Mouse (Mus musculus) thymus, adult 2 months (tissue): ENCODE measurements around the gene Myo18b.

Source experiments
- CTCF ChIP-seq: fragments of 200-500 bp; IDR thresholded peaks from 2 replicates; pipeline ENCODE4 v1.5.1; 2012; ENCODE audit warnings: mild to moderate bottlenecking, control low read depth, low read length, moderate library complexity, borderline replicate concordance; ENCODE audit not compliant: control insufficient read depth, poor library complexity, insufficient read depth; ENCODE audit errors: extremely low read depth
- POLR2A ChIP-seq: fragments of 200-500 bp; IDR thresholded peaks from 2 replicates; pipeline ENCODE4 v1.6.1; 2012; ENCODE audit warnings: mild to moderate bottlenecking, low read length, control low read depth, moderate library complexity; ENCODE audit not compliant: control insufficient read depth, poor library complexity, insufficient read depth; ENCODE audit errors: extremely low read depth

GRCm38 (mm10) chr5:112893462-112894060, 2.6 kb downstream of the Myo18b start:
- TF ChIP-seq CTCF (no peak), POLR2A (no peak)
